Mouse (Mus musculus) embryo, embryonic 10.5 days (tissue): Measurements from ENCODE around the gene Otc.
A peak's percentile ranks its signal among the peaks of the same experiment; 100 is the strongest.

Experiments used
- DNase-seq: peaks from one replicate; pipeline ENCODE4 v3.0.0-alpha.2; 2015; ENCODE audit warnings: low spot score

Gene Otc

GRCm38 (mm10) chrX:10251852-10252504 is at the start of gene Otc:
TSS of gene Otc (plus strand) at chrX:10252305.
- no peak for DNase-seq

GRCm38 (mm10) chrX:10205937-10206336 is 46.2 kb upstream of the Otc start:
- no peak for DNase-seq

- DNase-seq, result peak; percentile 59
These were observed 36.1 kb upstream of the Otc start for GRCm38 (mm10) chrX:10215972-10216371.

GRCm38 (mm10) chrX:10216410-10216949 is 35.6 kb upstream of the Otc start, which contains the start of gene Rpgr:
TSS of gene Rpgr (minus strand) at chrX:10216920.
- peak; percentile 92 for DNase-seq

- DNase-seq, result no peak
These were observed 32.8 kb upstream of the Otc start for GRCm38 (mm10) chrX:10219281-10219680.

GRCm38 (mm10) chrX:10233051-10233450 is 19.1 kb upstream of the Otc start:
- DNase-seq, result no peak

- DNase-seq, result no peak
These were observed 17.5 kb upstream of the Otc start for GRCm38 (mm10) chrX:10234617-10235016.

- DNase-seq, result peak; percentile 4
These were observed 12.6 kb upstream of the Otc start for GRCm38 (mm10) chrX:10239515-10239914.

GRCm38 (mm10) chrX:10243916-10244315 is 8.2 kb upstream of the Otc start:
- no peak for DNase-seq

- no peak for DNase-seq
These were observed 748 bp upstream of the Otc start for GRCm38 (mm10) chrX:10251357-10251756.

- no peak for DNase-seq
These were observed 5.7 kb downstream of the Otc start for GRCm38 (mm10) chrX:10257774-10258173.

- no peak for DNase-seq
These were observed 6.2 kb downstream of the Otc start for GRCm38 (mm10) chrX:10258260-10258659.

- DNase-seq, result no peak
These were observed 16.2 kb downstream of the Otc start for GRCm38 (mm10) chrX:10268308-10268707.

- no peak for DNase-seq
These were observed 16.8 kb downstream of the Otc start for GRCm38 (mm10) chrX:10268761-10269437.

- DNase-seq, result no peak
These were observed 45.2 kb downstream of the Otc start for GRCm38 (mm10) chrX:10297341-10297740.

- DNase-seq, result no peak
These were observed 66.1 kb downstream of the Otc start for GRCm38 (mm10) chrX:10318176-10318575.

- DNase-seq, result no peak
These were observed 78.1 kb downstream of the Otc start for GRCm38 (mm10) chrX:10330246-10330645.

GRCm38 (mm10) chrX:10331749-10332148 is 79.6 kb downstream of the Otc start:
- no peak for DNase-seq

GRCm38 (mm10) chrX:10336816-10337215 is 84.7 kb downstream of the Otc start:
- no peak for DNase-seq

GRCm38 (mm10) chrX:10355867-10356266 is 103.8 kb downstream of the Otc start:
- no peak for DNase-seq
